Mouse (Mus musculus): ENCODE data around the gene Kctd7. TPM values are rescaled to one million over a fixed set of nuclear protein-coding genes. Genes with fewer than 3 reads are reported as not detected.
A peak's percentile ranks its signal among the peaks of the same experiment; 100 is the strongest.

Gene Kctd7
- polyA plus RNA-seq, 1 experiment: 5.2 TPM

DNA sequence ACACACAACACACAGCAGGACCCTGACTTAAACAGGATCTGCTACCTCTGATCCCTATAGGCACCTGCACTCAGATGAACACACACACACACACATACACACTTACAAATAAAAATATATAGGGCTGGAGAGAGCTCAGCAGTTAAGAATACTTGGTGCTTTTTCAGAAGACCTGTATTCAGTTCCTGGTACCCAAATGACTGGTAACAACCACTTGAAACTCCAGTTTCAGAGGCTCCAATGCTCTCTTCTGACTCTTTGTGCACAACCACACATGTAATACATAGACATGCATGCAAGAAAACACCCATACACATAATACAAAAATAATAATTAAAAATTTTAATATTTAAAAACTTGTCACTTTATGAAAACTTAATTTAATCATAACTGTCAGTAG lies 32.0 kb upstream of the Kctd7 start:
- Histone ChIP-seq H3K36me3 (ENCODE audit: control insufficient read depth, insufficient read depth, low read length) (peaks cover 14% of the 10 kb centered on the region), H3K27me3 (ENCODE audit: control insufficient read depth, insufficient read depth, low read length) (no peaks in the 10 kb centered on the region), H3K27ac (ENCODE audit: insufficient read depth, low read length) (no peak overlapping the region), H3K4me3 (ENCODE audit: extremely low read depth, insufficient read depth, insufficient read length) (no peak overlapping the region), H3K4me1 (ENCODE audit: control insufficient read depth, insufficient read depth, insufficient read length) (no peaks in the 10 kb centered on the region)
- TF ChIP-seq POLR2A (IDR thresholded peaks at IDR 0.05; ENCODE audit: low read depth, low read length) (no peak), CTCF (IDR thresholded peaks at IDR 0.05; ENCODE audit: extremely low read depth, insufficient read depth, insufficient read length, insufficient replicate concordance) (no peak)
- DNase-seq (ENCODE audit: low read depth in 1 of 2, low spot score in 2 of 2): no peak

DNA sequence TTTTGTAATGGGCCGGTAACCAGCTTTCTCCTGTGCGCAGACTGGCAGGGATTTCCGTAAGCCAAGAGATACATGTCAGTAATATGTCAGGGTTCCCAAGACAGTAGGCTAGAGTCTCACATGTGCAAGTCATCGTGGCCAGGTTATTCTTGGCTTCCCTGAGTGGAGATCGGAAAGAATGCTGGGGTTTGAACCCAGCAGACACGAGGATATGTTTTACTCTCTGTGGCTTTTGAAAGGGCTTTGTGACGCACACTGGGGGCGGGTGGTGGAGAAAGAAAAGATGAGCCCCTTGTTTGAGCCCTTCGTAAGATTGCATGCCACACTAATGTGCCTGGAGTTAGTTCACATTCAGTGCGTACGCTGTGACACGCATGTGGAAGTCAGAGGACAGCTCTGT lies 28.5 kb upstream of the Kctd7 start:
- no peak for DNase-seq (ENCODE audit: low read depth in 1 of 2, low spot score in 2 of 2)
- peaks cover 10% of the 10 kb centered on the region for H3K36me3 ChIP-seq (ENCODE audit: control insufficient read depth, insufficient read depth, low read length)
- H3K27ac ChIP-seq (ENCODE audit: insufficient read depth, low read length): no peak overlapping the region
- no peak overlapping the region for H3K4me3 ChIP-seq (ENCODE audit: extremely low read depth, insufficient read depth, insufficient read length)
- 81% methylated on average over 12 of the region's 12 CpGs for WGBS
- no peaks in the 10 kb centered on the region for H3K27me3 ChIP-seq (ENCODE audit: control insufficient read depth, insufficient read depth, low read length)
- no peaks in the 10 kb centered on the region for H3K4me1 ChIP-seq (ENCODE audit: control insufficient read depth, insufficient read depth, insufficient read length)
- TF ChIP-seq CTCF (IDR thresholded peaks at IDR 0.05; ENCODE audit: extremely low read depth, insufficient read depth, insufficient read length, insufficient replicate concordance) (no peak), POLR2A (IDR thresholded peaks at IDR 0.05; ENCODE audit: low read depth, low read length) (no peak)

DNA sequence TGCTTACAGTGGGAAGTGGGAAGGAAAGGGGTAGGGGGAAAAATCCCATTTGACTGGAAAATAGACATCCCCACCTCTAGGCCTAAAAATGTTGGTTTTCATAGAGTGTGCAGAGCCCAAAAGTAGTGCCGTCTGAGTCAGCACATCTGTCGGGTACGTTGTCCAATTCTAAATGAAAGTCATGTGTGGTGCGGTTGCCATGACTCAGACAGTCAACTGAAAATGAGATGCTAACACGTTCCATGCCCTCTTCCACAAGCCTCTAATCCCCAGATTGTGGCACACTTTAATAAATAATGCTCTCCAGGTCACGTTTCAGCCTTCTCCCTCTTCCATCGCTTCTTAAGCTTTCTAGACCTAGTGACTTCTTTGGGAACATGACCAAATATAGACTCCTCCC lies 27.8 kb upstream of the Kctd7 start:
- no peak for DNase-seq (ENCODE audit: low read depth in 1 of 2, low spot score in 2 of 2)

DNA sequence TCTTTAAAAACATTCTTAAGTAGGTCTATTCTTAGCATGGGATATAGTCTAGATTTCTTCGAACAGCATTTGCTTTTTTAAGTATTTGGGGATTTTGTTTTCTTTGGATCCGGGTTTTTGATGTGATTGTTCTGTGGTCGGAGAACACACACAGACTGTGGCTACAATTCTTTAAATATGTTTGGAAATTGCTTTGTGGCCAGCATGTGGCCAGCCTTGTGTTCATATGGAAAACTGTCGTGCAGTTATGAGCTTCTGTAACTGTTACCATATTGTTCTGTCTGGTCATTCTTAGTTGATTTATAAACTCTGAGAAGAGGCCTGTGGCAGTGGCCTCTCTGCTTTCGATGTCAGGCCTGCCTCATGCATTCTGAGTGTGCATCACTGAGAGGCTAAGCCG lies 26.7 kb upstream of the Kctd7 start:
- Histone ChIP-seq H3K36me3 (ENCODE audit: control insufficient read depth, insufficient read depth, low read length) (peaks cover 12% of the 10 kb centered on the region), H3K27me3 (ENCODE audit: control insufficient read depth, insufficient read depth, low read length) (no peaks in the 10 kb centered on the region), H3K4me1 (ENCODE audit: control insufficient read depth, insufficient read depth, insufficient read length) (no peaks in the 10 kb centered on the region; the same call in 1 of the 2 replicates), H3K4me3 (ENCODE audit: extremely low read depth, insufficient read depth, insufficient read length) (no peak overlapping the region), H3K27ac (ENCODE audit: insufficient read depth, low read length) (no peak overlapping the region)
- 89% methylated on average over 6 of the region's 6 CpGs for WGBS
- no peak for TF ChIP-seq CTCF (IDR thresholded peaks at IDR 0.05; ENCODE audit: extremely low read depth, insufficient read depth, insufficient read length, insufficient replicate concordance)
- no peak for TF ChIP-seq POLR2A (IDR thresholded peaks at IDR 0.05; ENCODE audit: low read depth, low read length)
- no peak for DNase-seq (ENCODE audit: low read depth in 1 of 2, low spot score in 2 of 2)

More for the DNA sequence above, 27.8 kb upstream of the Kctd7 start:
- H3K4me1 ChIP-seq (ENCODE audit: control insufficient read depth, insufficient read depth, insufficient read length): no peaks in the 10 kb centered on the region
- H3K36me3 ChIP-seq (ENCODE audit: control insufficient read depth, insufficient read depth, low read length): peaks cover 10% of the 10 kb centered on the region
- H3K27me3 ChIP-seq (ENCODE audit: control insufficient read depth, insufficient read depth, low read length): no peaks in the 10 kb centered on the region
- no peak for TF ChIP-seq POLR2A (IDR thresholded peaks at IDR 0.05; ENCODE audit: low read depth, low read length)
- TF ChIP-seq CTCF (IDR thresholded peaks at IDR 0.05; ENCODE audit: extremely low read depth, insufficient read depth, insufficient read length, insufficient replicate concordance): no peak
- H3K27ac ChIP-seq (ENCODE audit: insufficient read depth, low read length): no peak overlapping the region
- WGBS: 95% methylated on average over 7 of the region's 7 CpGs
- no peak overlapping the region for H3K4me3 ChIP-seq (ENCODE audit: extremely low read depth, insufficient read depth, insufficient read length)

DNA sequence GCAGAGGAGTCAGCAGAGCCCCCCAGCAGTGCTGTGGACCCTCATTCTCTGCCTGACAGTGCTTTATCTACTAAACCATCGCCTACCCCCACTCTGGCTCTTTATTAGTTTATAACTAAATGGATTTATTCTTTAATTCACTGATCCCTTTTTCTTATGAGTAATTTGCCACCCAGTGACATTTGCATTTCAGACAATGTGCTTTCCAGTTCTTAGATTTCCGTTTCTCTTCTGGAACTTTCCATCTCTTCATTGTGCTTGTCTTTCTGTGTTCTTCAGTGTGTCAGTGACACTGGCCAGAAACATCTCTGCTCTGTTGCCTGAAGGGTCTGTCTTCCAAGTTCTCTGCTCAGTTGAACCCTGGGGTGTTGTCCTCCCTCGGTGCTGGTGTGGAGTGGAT lies 25.4 kb upstream of the Kctd7 start:
- TF ChIP-seq POLR2A (IDR thresholded peaks at IDR 0.05; ENCODE audit: low read depth, low read length): no peak
- TF ChIP-seq CTCF (IDR thresholded peaks at IDR 0.05; ENCODE audit: extremely low read depth, insufficient read depth, insufficient read length, insufficient replicate concordance): no peak
- no peaks in the 10 kb centered on the region; the same call in 1 of the 2 replicates for H3K4me1 ChIP-seq (ENCODE audit: control insufficient read depth, insufficient read depth, insufficient read length)
- H3K4me3 ChIP-seq (ENCODE audit: extremely low read depth, insufficient read depth, insufficient read length): no peak overlapping the region
- no peaks in the 10 kb centered on the region for H3K27me3 ChIP-seq (ENCODE audit: control insufficient read depth, insufficient read depth, low read length)
- H3K36me3 ChIP-seq (ENCODE audit: control insufficient read depth, insufficient read depth, low read length): peaks cover 14% of the 10 kb centered on the region
- 86% methylated on average over 3 of the region's 3 CpGs for WGBS
- H3K27ac ChIP-seq (ENCODE audit: insufficient read depth, low read length): 0 out of 2 replicates have a peak overlapping the region, but pooled peaks have one; percentile 47
- no peak for DNase-seq (ENCODE audit: low read depth in 1 of 2, low spot score in 2 of 2)

DNA sequence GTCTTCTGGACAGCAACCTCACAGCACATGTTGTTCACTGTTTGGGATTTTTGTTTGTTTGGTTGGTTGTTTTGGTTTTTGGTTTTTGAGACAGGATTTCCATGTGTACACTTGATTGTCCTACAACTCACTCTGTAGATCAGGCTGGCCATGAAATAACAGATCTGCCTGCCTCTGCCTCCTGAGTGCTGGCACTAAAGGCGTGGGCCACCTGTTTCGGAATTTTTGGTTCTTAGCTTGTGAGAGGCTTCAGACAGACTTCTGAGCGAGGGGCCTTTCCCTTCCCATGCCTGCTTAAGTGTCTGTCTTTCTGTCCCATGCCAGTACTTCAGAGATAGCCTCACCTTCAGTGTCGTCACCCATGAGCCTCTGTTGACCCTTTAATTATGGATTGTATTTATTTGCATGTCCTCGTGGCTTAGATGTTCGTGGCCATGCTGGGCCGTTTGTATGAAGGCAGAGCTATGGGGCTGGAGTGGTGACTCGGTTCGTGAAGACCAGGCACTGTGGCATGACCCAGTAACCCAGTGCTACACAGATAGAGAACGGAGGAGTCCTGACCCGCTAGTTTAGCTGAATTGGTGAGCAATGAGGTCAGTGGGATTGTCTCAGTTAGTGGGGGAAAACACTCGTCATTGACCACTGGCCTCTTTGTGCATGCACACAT lies 24.5 kb upstream of the Kctd7 start:
- Histone ChIP-seq H3K36me3 (ENCODE audit: control insufficient read depth, insufficient read depth, low read length) (peaks cover 10% of the 10 kb centered on the region; the same call in 1 of the 2 replicates), H3K27ac (ENCODE audit: insufficient read depth, low read length) (no peak overlapping the region), H3K27me3 (ENCODE audit: control insufficient read depth, insufficient read depth, low read length) (no peaks in the 10 kb centered on the region), H3K4me1 (ENCODE audit: control insufficient read depth, insufficient read depth, insufficient read length) (no peaks in the 10 kb centered on the region; the same call in 1 of the 2 replicates), H3K4me3 (ENCODE audit: extremely low read depth, insufficient read depth, insufficient read length) (no peak overlapping the region)
- TF ChIP-seq CTCF (IDR thresholded peaks at IDR 0.05; ENCODE audit: extremely low read depth, insufficient read depth, insufficient read length, insufficient replicate concordance) (no peak), POLR2A (IDR thresholded peaks at IDR 0.05; ENCODE audit: low read depth, low read length) (no peak)
- 84% methylated on average over 12 of the region's 12 CpGs for WGBS
- no peak for DNase-seq (ENCODE audit: low read depth in 1 of 2, low spot score in 2 of 2)

DNA sequence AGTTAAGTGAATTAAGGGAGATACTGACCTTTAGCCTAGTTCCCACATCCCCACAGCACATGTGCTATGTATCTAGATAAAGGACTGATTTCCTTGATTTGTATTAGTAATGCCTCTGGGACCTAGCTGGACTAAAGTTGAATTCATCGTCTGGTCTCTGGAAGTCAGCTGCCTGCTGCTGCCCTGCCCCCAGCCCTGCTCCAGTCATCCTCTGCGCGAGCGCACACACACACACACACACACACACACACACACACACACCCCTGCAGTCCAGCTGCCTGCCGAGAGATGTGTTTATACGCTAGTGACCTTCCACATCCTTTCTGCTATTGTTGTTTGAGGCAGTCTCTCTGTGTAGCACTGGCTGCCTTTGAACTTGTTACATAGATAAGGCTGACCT lies 23.8 kb upstream of the Kctd7 start:
- Histone ChIP-seq H3K36me3 (ENCODE audit: control insufficient read depth, insufficient read depth, low read length) (peaks cover 9% of the 10 kb centered on the region; the same call in 1 of the 2 replicates), H3K4me3 (ENCODE audit: extremely low read depth, insufficient read depth, insufficient read length) (no peak overlapping the region), H3K27me3 (ENCODE audit: control insufficient read depth, insufficient read depth, low read length) (no peaks in the 10 kb centered on the region), H3K27ac (ENCODE audit: insufficient read depth, low read length) (no peak overlapping the region), H3K4me1 (ENCODE audit: control insufficient read depth, insufficient read depth, insufficient read length) (no peaks in the 10 kb centered on the region; the same call in 1 of the 2 replicates)
- TF ChIP-seq CTCF (IDR thresholded peaks at IDR 0.05; ENCODE audit: extremely low read depth, insufficient read depth, insufficient read length, insufficient replicate concordance) (no peak), POLR2A (IDR thresholded peaks at IDR 0.05; ENCODE audit: low read depth, low read length) (no peak)
- DNase-seq (ENCODE audit: low read depth in 1 of 2, low spot score in 2 of 2): no peak
- 66% methylated on average over 6 of the region's 6 CpGs for WGBS
